Mouse (Mus musculus) frontal cortex, postnatal 25 days (tissue): ENCODE measurements at regions not wholly inside any gene's neighbourhood (a gene's known extent, or its start where the extent isn't known, plus 50 kb on each side); places are given as distances from the start of the nearest gene placed in this dataset.

ENCODE experiments used
- DNase-seq, 2 experiments: peaks; one replicate each; pipeline ENCODE4 v3.0.0; 2022; ENCODE audit warnings: low spot score in 2 of 2

DNA sequence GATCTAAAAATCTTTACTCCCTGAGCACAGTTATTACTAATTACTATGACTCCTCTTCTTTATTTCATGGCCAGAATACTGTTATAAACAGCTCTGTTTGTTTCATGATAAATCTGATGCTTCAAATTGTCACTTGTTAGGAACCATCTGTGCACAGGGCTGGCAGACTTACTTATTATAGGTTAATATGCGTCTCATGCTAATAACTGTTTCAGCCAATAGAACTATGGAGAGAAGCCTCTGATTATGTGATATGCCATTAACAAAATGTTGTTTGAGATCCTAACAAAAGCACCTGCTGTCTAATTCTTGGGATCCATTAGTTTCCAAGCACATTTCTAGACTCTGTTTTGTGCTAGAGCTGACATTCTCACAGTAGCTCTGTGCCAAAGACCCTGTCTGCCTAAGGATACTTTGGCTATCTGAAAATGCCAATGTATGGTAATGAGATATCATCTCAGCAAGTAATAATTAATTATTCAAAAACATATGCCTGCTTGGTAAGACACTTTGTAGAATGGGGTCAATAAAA, 318.1 kb downstream of the Grb14 start:
- DNase-seq = no peak

DNA sequence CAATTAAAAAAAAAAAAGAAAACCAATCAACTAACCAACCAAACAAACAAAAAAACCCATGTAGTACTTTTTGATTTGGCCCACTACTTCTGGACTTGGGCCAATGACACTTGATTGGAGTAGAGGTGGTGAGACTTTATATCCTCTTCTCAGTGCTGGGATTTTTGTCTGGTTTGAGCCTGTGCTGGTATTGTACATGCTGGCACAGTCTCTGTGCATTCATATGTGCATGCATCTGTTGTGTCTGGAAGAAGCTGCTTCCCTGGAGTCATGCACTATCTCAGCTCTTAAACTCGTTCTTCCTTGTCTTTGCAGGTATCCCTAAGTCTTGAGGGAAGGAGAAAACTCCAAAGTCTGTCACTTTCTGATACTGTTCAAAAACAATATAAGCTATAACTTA, 328.8 kb downstream of the Grb14 start:
- DNase-seq = no peak

DNA sequence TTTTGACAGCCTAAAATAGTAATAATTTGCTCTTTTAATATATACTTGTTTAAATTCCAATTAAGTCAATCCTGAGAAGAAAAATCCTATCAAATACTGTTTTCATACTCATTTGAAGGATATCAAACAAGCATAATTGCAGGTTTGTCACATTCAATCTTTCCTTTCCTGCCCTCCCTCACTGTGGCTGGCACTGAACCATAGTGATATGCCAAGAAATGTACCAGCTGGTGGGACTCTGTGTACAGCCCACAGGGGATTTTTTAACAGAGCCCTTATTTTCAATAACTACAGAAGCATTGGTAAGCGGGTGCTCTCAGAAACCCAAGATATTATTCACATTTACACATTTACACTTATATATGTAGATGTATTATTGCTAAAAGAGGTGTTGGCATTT, 333.3 kb downstream of the Grb14 start:
- no peak for DNase-seq

DNA sequence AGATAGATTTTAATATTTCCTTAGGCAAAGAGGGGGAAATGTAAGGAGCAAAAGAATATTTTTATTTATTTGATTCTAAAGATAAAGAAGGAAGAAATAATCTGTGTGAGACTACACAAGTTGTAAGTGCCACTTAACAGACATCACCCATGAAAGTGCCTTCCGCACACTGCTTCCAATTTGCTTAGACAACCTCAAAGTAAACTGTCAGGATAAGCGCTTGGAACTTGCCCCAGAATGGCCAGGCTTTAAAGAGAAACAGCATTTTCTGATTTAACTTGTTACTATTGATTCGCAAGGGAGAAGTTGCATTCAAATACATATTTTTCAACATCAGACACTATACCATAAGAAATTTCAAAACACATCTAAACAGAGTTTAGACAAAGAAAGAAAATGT, 333.8 kb downstream of the Grb14 start:
- no peak for DNase-seq

DNA sequence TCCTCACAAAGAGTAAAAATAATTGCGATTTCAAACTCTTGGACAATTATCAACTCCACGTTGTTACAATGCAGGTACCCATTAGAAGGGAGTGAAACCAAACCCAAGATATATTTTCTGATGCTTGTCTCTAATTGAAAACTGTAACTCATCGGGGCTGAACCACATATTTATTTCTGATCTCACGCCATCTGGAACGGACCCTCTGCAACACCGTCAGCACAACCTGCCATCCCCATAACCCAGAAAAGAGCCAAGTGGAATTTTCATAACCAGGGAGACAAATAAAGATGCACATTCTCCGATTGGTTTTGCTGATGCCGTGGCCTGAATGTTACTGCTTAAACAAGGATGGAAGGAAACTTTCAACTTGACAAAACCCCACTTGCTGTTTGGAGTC, 338.0 kb downstream of the Grb14 start:
- DNase-seq = no peak

DNA sequence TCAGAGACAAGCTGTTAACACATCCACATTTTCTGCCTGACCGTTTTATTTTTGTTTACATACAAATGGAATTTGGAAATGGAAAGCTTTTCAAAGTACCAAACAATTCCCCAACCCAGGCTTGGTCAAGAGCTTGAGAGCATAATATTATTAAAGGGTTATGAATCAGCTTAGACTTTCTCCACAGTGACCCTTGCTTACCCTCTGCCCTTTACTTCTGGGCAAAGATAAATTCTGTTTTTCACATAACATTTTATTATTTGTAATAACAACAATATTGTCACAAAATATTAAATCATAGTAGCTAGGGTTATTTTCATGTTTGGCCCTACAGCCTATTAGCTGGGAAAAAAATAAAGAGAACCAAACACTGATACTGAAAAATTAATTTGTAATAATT, 375.2 kb downstream of the Grb14 start:
- DNase-seq = no peak

DNA sequence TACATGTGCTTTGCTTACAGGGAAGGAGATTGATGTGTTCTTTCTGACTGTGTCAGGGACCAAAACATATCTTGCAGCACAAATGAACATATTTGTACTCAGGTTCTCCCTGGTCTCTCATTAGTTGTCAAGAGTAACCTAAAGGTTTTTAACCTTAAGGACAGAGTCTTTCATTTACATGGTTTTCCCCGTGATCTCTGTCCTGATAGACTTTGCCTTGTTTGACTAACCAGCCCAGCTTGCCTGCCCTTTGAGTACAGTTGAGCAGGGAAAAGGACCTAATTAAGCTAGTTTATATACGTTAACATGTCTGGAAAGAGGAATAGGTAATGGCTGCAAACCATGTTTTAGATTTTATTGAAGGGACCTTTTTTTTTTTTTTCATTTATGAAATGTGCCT, 407.9 kb downstream of the Grb14 start:
- no peak for DNase-seq

DNA sequence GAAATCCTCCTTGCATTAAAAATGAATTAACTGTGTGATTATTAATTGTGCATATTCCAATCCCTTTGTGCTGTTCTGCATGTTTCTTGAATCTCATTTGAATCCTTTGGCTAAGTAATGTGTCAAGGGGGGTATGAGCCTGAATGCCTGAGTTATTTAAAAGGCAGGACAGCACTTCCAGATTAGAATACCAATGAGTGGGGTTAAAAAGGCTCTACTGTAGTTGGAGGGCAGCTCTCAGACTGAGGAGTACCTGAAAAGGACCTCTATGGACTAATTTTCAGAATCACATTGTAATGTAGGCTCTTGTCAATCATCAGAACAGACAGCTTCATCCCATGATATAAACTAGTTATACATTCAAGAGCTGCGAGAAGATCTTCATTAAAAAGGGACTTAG, 417.9 kb downstream of the Grb14 start:
- no peak for DNase-seq

DNA sequence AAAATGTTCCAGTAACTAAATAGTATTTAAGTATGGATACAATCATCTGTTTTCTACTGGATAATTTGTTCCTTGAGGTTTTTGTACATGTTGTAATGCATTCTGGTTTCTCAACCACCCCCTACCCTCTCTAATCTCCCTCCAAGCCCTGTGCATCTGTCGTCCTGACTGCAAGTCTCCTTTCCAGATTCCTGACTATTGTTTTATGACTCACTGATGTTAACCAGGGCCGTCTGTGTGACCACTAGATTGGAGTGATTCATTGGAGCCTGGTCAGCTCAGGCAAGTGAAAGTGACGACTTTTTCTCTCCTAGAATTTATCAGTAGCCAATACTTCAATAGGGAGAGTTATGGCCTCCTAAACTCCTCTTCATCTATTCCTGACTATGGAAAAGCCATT, 442.5 kb downstream of the Grb14 start:
- no peak for DNase-seq

DNA sequence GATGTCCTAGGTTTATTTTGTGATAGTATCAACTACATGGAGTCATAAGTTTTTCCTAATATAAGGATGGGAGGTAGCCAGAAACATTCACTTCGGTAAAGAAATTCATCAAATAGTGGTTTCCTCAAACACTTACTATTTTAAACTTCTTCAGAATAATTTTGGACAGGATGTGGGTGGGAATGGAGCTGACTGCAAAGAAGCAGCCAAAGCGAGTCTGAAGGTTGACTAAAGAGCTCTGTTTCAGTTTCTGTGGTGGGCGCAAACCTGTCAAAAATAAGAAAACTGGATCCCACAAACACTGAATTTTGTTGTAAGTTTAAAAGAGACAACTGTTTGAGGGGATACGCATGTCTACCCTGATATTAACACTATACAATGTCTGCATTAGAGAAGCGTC, 438.2 kb upstream of the Fign start:
- no peak for DNase-seq

DNA sequence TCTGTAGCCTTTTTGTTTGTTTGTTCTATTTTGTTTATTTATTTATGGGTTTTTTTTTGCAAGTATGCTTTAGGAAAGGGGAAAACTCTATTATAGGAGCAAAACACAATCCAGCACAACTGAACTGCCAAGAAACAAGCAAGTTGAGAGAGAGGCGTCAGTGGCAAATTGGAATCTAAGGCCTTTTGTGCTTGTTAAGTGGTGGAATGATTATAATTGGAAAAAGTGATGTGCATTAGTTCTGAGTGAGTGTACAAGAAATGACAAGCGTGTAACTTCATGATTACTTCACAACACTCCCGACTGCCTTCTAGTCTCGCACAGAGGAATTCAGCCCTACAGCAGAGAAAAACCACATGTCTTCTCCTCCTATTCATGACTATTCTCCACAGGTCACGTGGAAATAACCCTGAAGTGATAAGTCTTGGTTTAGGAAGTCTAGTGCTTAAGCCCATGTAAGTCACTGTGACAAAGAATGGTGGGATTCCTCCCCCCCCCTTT, 437.6 kb upstream of the Fign start:
- DNase-seq = no peak

DNA sequence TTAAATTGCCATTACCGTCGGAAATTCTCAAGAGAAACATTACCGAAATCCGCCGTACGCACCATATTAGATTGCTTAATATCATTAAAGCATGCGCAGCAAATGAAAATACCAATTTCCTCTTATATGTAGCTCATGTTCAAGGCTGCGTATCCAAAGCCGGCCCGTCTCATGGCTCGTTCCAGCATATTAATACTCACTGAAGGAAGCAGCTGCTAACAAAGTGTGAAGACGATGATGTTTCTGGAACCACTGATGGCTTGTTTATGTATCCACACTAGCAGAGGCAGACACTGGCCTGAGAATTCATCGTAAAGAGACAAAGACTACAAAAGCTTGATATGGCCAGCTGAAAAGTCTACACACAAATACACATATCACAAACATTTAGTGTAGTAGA, 437.0 kb upstream of the Fign start:
- no peak for DNase-seq

DNA sequence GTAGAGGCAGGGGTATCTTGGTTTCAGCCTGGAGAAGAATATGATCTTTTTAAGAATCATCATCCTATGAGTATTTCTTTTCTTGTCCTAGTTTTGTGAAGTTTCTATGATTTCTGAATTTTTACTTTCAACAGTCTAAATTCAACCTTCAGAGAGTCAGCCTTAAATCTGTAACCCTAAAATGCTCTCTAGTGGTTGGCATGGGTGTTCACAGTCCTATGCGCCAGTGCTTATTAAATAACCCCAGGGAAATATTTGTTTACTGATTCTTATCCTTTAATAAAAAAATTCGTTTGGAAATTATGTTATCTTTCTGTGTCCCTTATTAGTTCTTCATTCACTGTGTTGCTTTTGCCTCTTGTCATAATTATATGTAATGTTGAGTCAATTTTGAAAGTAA, 436.5 kb upstream of the Fign start:
- DNase-seq = no peak

DNA sequence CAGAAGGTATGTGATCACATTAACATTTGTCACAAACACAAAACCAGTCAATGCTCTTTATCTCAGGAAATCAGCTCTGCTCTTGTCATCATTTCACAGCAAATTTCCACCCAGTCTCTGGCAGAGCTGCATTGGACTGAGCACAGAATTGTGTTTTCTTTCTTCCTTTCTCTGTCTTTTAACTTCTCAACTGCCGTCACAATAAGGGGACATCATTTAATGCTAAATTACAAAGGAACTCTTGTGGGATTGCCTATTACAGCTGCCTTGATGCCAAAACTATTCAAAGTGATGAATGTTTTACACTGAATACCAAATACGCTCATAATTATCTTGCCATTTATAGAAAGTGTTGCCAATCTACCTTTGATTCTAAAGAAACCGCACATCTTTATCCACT, 424.9 kb upstream of the Fign start:
- DNase-seq = no peak

DNA sequence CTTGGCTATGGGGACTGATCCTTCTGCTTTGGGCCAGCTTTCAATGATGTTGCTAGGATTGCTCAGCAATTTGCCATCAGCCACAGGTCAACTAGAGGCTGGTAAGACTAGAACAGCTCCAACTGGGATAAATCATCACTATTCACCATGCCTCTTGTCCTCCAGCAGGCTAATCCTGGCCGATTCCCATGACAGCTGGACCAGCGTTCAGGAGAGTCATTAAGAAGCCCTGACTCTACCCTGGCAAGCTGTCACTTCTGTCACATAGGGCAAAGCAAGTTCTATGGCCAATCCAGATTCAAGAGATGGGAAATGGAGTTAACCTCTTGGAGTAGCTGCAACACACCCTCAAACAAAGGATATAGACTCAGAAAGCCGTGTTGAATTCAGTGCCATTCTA, 424.4 kb upstream of the Fign start:
- no peak for DNase-seq

DNA sequence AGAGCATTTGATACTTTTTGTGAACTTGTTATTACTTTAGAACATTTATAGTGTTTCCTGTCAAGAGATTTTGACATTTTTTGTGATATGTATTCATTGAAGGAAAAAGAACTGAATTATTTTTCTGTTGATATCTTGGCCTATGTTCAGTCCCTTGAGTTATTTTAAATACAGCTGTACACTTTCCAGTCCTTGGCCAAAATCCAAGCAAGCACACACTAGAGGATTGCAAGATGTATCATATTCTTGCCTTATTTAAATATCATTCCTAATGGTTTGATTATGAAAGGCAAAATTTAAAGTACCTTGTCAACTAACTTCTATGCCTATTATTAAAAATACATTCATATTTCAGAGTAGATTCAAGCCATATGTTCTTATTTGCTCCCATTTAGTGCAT, 397.9 kb upstream of the Fign start:
- DNase-seq = no peak

DNA sequence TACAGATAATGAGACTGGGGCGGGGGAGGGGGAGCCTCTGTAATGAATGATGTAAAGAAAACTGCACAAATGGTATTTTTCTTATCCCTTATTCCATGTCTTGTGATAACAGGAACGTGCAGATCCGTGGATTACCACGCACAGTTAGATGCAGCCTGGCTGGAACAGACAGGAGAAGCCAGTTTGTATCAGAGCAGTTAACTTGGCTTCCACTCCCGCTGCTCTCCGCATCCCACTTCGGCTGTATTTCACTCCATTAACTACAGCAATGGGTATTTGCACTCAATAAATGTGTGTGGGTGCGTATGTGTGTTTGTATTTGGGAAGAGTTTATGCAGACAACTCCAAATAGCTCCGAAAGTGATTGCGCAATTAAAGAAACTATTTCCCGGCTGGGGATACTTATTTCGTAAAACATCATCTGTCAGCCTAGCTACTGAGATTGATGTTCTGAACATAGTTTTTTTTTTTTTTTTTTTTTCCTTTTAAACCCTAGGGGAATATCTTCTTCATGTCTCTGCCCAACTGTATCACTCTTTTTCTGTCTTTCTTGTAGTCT, 368.7 kb upstream of the Fign start:
- no peak for DNase-seq

DNA sequence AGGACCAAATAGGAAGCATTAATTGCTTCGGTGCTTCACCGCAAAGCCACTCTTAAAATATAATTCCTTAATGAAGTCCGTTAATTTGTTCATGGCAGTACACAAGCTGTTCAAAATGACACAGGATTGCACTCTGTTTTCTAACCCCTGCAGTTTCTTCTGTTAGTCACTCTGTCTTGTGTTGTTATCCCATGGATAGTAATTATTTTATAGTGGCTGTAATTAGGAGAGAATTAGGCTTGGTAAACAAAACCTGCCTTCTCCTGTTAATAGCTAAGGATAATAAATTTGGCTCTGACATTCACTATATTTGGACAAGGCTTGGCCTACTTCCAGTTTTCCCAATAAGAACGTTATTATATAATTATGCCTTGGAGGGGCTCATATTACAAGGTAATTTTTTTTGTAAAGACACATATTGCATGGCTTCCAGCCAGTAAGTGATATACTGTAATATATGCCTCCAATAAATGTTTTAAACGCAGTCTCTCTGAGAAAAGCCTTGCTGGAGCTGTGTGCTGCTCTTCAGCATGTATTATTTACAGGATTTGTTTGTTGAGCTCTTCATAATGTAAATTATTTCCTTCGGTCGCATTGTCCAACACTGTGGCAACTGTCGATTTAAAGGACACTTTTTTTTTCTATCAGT, 364.8 kb upstream of the Fign start:
- no peak for DNase-seq

DNA sequence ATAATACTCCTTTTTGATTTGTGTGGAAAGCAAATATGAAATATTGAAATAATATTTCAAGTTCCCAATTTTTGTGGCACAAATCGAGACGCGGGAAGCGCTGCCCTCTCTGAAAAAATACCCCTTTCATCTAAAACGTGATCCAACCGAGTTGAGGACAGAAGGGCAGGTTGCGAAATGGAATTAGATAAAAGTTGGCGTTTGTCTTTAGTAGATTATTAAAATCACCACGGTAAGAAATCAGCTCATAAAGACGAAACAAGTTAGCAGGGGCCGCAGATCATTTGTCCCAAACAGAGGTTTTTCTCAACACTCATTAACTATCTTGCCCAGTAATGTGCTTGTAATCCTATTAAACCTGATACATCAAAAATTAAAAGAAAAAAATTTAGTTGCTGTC, 364.2 kb upstream of the Fign start:
- no peak for DNase-seq

DNA sequence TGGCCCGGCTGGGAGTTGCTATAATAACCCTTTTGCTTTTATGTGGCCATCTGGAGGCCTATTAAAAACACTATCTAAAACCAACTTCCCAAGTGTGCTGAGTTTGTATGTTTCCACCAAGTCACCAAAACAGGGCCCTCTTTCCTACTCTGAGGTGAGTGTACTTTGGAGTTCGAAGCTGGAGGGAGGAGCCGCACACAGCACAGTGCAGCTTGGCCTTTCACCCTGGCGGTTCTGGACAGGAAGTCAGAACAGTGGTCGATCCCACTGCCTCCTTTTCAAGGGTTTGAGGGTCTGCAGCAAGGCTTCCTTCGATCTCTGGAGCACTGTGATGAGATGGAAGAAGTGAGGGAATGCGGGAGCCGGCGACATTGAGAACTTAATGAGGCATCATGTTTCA, 363.8 kb upstream of the Fign start:
- no peak for DNase-seq

DNA sequence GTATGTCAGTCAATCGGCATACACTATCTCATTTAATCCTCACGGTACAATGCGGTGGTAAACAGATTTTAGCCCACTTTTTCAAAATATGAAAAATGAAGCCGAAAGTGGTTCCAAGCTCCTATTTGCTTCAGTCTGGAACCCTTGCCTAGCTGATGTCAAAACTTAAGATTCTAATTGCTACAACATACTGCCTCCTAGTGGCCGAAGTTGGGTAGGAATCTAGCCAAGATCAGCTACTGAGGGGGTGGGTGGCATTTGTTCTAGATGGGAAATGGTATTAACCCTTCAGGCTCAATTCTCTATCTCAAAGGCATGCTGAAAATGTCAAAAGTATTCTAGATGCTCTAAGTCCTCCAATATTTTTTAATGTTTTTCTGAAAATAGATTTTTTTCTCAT, 360.3 kb upstream of the Fign start:
- DNase-seq = peak in 1 of 2 experiments; percentile 13

DNA sequence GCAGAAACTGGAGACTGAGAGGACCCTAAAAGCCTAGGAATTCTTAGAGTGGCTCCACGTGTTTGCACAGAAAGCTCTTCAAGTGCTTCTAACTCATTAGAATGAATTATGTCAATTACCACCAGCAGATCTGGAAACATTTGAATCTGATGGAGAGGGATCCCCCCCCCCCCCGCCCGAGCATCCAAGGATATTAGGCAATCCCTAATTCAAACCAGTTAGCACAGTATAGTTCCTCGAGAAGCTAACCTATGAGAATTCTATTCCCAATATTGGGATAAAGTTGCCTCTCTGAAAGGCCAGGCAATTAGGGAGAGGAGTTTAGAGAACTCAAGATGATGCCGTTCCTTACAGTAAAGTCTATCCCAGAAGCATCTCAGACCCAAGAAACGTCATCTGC, 354.9 kb upstream of the Fign start:
- DNase-seq = no peak

DNA sequence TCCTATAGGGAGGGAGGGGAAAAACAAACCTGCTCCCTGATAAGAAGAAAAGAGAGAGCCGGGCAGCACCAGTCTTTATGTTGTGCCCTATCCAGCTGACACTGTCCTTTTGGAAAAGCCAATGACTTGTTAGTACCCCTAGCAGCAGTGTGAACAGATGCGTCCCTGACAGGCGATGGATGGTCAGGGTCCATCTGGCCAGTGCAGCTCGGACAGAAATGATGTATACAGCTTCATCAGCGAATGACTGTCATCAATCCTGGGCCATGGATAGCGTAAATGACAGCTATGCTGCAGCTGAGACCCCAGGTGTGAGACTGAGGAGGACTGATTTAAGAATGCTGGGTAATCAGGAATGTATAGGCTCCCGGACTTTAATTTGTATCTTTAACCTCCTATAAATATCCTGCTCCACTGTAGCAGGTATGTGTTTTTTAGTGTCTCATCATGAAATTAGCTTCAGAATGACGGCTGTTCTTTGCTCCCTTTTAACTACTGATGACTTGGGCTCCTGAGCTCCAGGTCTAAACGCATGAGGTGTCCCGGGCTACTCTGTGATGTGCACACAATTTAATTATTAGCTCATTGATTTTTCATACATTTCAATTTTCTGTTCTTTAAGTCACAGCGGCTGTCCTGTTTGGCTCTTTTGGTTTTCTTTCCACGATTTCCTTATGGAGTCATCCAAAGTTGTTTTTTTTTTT, 353.9 kb upstream of the Fign start:
- DNase-seq = no peak
